Mouse (Mus musculus): ENCODE data around the gene Trim13.
"Not testable (repeated sequence)": the region's sequence is repeated elsewhere in the genome, so short reads cannot be mapped to it uniquely, and the experiment has no call there.

Trim13 gene

GRCm38 (mm10) chr14:61597968-61598367, at the start of gene Trim13:
Trim13 (plus strand) TSS chr14:61598247.
- DNase-seq (ENCODE audit: low spot score in 2 of 2): no peak

- DNase-seq (ENCODE audit: low spot score in 2 of 2): no peak
Measured at GRCm38 (mm10) chr14:61548614-61549013, 49.4 kb upstream of the Trim13 start.

DNA sequence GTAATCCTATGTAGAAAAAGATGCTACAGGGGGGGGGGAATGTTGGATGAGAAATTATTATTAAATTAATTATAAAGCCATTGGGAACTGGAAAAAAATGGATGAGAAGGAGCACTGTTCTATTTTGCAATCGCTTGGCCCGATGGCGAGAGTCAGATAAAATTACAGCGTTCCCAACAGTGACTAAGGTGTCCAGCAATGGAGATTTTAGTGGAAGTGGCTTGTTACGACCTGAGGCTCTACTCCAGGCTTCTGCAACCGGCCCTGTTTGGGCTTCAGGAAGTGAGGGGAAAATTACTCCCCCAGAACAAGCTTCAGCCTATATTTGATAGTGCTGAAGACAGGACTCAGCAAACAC, 42.1 kb upstream of the Trim13 start:
- DNase-seq (ENCODE audit: low spot score in 2 of 2): no peak

- peak; percentile 96 to 97 for DNase-seq (ENCODE audit: low spot score in 2 of 2)
Measured at GRCm38 (mm10) chr14:61556289-61557147, 41.5 kb upstream of the Trim13 start, which contains the start of gene Spryd7. Spryd7 (minus strand) TSS chr14:61556886.

- DNase-seq (ENCODE audit: low spot score in 2 of 2): no peak
Measured at GRCm38 (mm10) chr14:61558901-61559300, 39.1 kb upstream of the Trim13 start.

DNA sequence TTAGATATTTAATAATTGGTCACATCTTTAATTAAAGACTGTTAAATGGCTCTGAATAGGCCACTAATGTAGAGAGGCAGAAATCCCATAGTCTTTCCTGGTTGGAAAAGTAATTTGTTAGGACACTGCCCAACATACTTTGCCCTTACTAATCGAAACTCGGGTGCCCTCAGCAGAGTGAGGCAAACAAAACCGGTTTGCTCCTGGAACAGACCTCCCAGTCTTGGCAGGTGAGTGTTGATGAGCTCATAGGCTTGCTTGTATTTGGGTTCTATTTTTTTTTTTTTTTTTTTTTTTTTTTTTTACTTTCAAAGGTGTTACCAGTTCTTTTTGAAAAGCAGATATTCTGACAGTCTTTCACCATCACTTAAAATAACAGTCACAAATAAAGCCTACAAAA, 38.2 kb upstream of the Trim13 start:
- DNase-seq (ENCODE audit: low spot score in 2 of 2): no peak

DNA sequence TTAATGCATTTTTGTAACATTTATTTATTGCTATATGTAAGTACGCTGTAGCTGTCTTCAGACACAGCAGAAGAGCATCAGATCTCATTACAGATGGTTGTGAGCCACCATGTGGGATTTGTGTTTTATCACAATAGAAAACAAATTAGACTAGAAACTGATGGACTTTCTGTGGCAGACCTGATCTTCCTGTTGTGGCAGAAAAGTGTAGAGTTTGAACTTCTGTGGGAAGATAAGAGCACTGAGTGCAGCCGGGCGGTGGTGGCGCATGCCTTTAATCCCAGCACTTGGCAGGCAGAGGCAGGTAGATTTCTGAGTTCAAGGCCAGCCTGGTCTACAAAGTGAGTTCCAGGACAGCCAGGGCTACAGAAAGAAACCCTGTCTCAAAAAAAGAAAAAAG, 31.8 kb upstream of the Trim13 start:
- not testable (repeated sequence) for DNase-seq (ENCODE audit: low spot score in 2 of 2)

- DNase-seq (ENCODE audit: low spot score in 2 of 2): no peak
Measured at GRCm38 (mm10) chr14:61569344-61569743, 28.7 kb upstream of the Trim13 start.

- DNase-seq (ENCODE audit: low spot score in 2 of 2): peak; percentile 50 to 70
Measured at GRCm38 (mm10) chr14:61571366-61571765, 26.7 kb upstream of the Trim13 start.

DNA sequence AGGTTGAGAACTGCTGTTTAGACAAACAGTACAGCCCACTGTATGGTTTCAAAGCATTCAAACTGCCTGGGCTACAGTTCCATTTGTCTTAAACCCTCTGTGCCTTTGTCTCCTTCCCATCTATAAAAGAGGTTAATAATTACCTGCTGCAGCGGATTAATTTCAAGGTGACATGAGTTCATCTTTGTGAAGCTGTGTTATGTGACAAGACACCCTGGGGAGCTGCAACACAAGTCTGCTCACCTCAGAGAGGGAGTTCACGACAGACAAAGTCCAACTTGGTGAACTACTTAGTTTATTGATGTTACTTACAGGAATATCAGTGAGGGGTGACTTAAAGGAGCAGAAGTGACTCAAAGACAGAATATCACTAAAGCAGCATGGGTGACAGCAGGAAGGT, 25.9 kb upstream of the Trim13 start:
- no peak for DNase-seq (ENCODE audit: low spot score in 2 of 2)

GRCm38 (mm10) chr14:61575066-61575465, 23.0 kb upstream of the Trim13 start:
- DNase-seq (ENCODE audit: low spot score in 2 of 2): no peak

DNA sequence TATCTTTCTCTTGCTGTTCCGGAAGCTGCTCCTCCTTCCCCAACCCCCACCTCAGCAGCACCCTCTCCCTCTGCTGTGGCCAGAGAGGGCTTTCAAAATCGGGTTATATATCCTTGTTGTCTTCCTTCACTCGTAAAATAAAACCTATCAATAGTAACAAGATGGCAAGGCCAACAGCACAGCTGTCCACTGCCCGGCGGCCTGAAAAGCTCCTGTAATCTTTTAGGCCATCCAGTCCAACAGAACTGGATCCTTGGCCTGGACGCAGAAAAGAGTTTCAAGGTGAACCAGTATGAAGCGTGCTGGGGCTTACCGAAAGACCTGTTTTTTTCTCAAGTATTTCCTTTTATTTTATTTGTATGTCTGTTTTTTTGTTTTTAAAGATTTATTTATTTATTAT, 22.1 kb upstream of the Trim13 start:
- no peak for DNase-seq (ENCODE audit: low spot score in 2 of 2)

DNA sequence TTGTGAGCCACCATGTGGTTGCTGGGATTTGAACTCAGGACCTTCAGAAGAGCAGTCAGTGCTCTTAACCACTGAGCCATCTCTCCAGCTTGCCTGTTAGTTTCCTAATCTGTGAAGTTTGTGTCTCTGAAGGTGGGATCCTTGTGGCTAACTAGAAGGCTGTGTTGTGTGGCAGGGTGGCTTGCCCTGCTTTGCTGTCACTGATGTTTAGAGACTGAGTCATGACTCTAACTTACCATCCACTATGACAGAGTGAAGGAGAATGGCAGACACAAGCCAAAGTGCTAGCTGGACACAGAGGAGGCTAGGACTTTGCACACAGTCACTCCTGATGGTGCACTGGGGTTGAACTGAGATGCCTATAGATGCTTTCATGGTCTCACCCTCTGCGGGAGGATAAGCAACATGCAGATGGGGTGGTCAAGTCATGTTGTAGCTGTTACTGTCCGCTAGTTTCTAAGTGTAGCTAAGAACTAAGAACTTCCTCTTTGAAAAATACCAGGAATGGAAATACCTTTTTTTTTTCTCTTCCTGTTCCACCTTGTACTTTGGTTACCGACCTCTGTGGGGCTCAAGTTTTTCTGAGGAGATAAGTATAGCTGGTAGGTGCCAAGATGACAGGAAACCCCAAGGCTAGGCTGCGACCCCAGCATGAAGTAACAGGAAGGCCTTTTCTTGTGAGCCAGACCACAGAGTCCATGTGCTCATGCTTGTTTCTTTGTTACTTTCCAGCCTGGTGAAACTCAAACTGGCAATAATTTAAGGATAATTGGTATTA, 8.6 kb upstream of the Trim13 start:
- DNase-seq (ENCODE audit: low spot score in 2 of 2): no peak

DNA sequence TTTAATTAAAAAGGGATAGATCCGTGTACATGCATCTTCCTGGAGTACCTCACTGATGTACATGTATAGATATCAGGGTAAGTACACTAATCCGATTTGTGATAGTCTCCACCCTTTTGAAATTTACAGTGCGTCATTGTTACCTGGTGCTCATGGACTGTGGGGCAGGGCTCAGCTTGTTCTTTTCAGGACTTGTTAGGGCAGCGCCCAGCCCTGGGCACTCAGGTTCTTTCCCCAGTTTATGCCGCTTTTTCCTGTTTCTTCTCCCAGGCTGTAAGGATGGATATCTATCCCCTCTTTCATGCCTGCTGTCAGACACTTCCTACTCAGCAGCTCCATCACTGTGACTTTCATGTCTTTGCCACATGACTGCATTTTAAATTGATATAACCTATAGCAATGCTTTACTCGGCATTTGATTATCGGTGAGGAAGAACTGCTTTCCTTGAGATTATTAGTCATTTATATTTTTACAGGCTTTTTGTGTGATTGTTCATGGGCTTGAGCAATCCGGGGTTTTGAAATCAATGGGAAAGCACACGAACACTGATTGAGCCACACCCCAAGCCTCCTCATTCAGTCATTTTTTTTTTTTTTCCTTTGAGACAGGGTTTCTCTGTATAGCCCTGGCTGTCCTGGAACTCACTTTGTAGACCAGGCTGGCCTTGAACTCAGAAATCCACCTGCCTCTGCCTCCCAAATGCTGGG, 1.2 kb upstream of the Trim13 start:
- DNase-seq (ENCODE audit: low spot score in 2 of 2): no peak

- peak; percentile 84 to 86 for DNase-seq (ENCODE audit: low spot score in 2 of 2)
Measured at GRCm38 (mm10) chr14:61599057-61599806, 1.2 kb downstream of the Trim13 start.

GRCm38 (mm10) chr14:61601348-61601747, 3.3 kb downstream of the Trim13 start:
- no peak for DNase-seq (ENCODE audit: low spot score in 2 of 2)

- DNase-seq (ENCODE audit: low spot score in 2 of 2): no peak
Measured at GRCm38 (mm10) chr14:61603069-61603755, 5.2 kb downstream of the Trim13 start.

- no peak for DNase-seq (ENCODE audit: low spot score in 2 of 2)
Measured at GRCm38 (mm10) chr14:61604081-61604480, 6.0 kb downstream of the Trim13 start.

GRCm38 (mm10) chr14:61606088-61606487, 8.0 kb downstream of the Trim13 start:
- DNase-seq (ENCODE audit: low spot score in 2 of 2): not testable (repeated sequence)

- no peak for DNase-seq (ENCODE audit: low spot score in 2 of 2)
Measured at GRCm38 (mm10) chr14:61607157-61607556, 9.1 kb downstream of the Trim13 start, which contains the start of gene Kcnrg. Kcnrg (plus strand) TSS chr14:61607457.

DNA sequence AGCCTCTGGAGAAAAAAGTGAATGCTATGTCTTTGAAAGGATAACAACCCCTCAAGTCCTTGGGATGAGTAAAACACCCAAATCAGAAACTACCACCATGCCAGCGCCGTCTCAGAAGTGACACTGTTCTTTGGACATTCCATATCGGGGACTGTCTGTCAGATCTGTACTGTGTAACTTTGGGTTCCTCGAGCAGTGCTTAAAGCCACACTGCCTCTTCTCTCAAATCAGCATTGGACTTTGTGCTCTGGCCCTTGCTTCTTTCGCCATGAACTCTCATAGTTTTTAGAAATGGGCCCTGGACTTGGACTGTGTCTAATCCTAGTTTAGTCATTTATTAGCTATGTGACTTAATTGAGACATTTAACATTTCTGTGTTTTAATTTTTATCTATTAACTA, 13.7 kb downstream of the Trim13 start:
- no peak for DNase-seq (ENCODE audit: low spot score in 2 of 2)
